Mouse (Mus musculus) stomach, embryonic 15.5 days (tissue): ENCODE data around the gene Gm10197. TPM values are rescaled to one million over a fixed set of nuclear protein-coding genes. Genes with fewer than 3 reads are reported as not detected.

Experiments used
- ATAC-seq: fragments of 200-750 bp; cut with Nextera tagmentation; 2 replicates; pipeline ENCODE4 v1.8.0; 2017; ENCODE audit warnings: low read depth, moderate number of reproducible peaks, moderate TSS enrichment; ENCODE audit not compliant: insufficient read depth, low FRiP score
- H3K27ac ChIP-seq: fragments of 300-500 bp; sonication (generic); 2 replicates; pipeline ENCODE4 v1.5.1; 2015; ENCODE audit warnings: mild to moderate bottlenecking, inconsistent platforms
- H3K27me3 ChIP-seq: fragments of 300-500 bp; sonication (generic); replicated peaks from 2 replicates; pipeline ENCODE4 v1.6.1; 2015; ENCODE audit warnings: inconsistent platforms
- H3K36me3 ChIP-seq: fragments of 300-500 bp; sonication (generic); 2 replicates; pipeline ENCODE4 v1.6.1; 2015; ENCODE audit warnings: inconsistent platforms
- H3K4me1 ChIP-seq: fragments of 300-500 bp; sonication (generic); 2 replicates; pipeline ENCODE4 v1.6.1; 2015; ENCODE audit warnings: inconsistent platforms
- H3K4me2 ChIP-seq: fragments of 300-500 bp; sonication (generic); 2 replicates; pipeline ENCODE4 v1.6.1; 2015; ENCODE audit warnings: mild to moderate bottlenecking, inconsistent platforms
- H3K4me3 ChIP-seq: fragments of 300-500 bp; sonication (generic); replicated peaks from 2 replicates; pipeline ENCODE4 v1.5.1; 2015; ENCODE audit warnings: inconsistent platforms
- H3K9ac ChIP-seq: fragments of 300-500 bp; sonication (generic); 2 replicates; pipeline ENCODE4 v1.6.1; 2015; ENCODE audit warnings: inconsistent platforms
- H3K9me3 ChIP-seq: fragments of 300-500 bp; sonication (generic); 2 replicates; pipeline ENCODE4 v1.6.1; 2016; ENCODE audit warnings: inconsistent platforms
- WGBS: fragments of 180-500 bp; shearing (Covaris S2); methylation state at CpG from one replicate; pipeline ENCODE4 v1.1.7; 2015; 5-methylcytosine and 5-hydroxymethylcytosine counted together
- polyA plus RNA-seq: library from polyadenylated mRNA; unstranded; fragments of >200 nt; fragmentation: Nextera tagmentation; extraction: Ambion mirVana; gene quantifications from 2 replicates; pipeline ENCODE4 v1.2.1, GENCODE M21; 2015

The Gm10197 gene
- polyA plus RNA-seq, result 2.5 TPM in 1 of 2 replicates, not detected in the other

GRCm38 (mm10) chr19:53371666-53372065, at the start of gene Gm10197:
TSS of gene Gm10197 (minus strand) at chr19:53371766.
- no peak within 1 kb of the TSS for H3K4me2 ChIP-seq
- 82% methylated on average over 13 of the region's 13 CpGs for WGBS
- H3K27ac ChIP-seq, result no peak within 1 kb of the TSS
- no peak for ATAC-seq
- H3K4me3 ChIP-seq, result no peak within 1 kb of the TSS
- no peak within 1 kb of the TSS for H3K9ac ChIP-seq
- no peaks in the 10 kb centered on the region for H3K27me3 ChIP-seq
- peaks cover 15% of the 10 kb centered on the region for H3K36me3 ChIP-seq
- peaks cover 5% of the 10 kb centered on the region; the same call in 1 of the 2 replicates for H3K4me1 ChIP-seq
- H3K9me3 ChIP-seq, result no peaks in the 10 kb centered on the region

GRCm38 (mm10) chr19:53420924-53421582, 49.5 kb upstream of the Gm10197 start:
- Histone ChIP-seq H3K27me3 (no peaks in the 10 kb centered on the region), H3K9ac (peak overlapping the region; percentile 29; the same call in 1 of the 2 replicates), H3K9me3 (no peaks in the 10 kb centered on the region), H3K36me3 (no peaks in the 10 kb centered on the region), H3K27ac (peak overlapping the region; percentile 86), H3K4me1 (peaks cover 12% of the 10 kb centered on the region; the same call in 1 of the 2 replicates), H3K4me2 (peak overlapping the region; percentile 90), H3K4me3 (peak overlapping the region; percentile 42)
- under 1% methylated on average over 19 of the region's 19 CpGs for WGBS
- ATAC-seq, result peak; percentile 92

GRCm38 (mm10) chr19:53419834-53420233, 48.3 kb upstream of the Gm10197 start:
- no peaks in the 10 kb centered on the region for H3K27me3 ChIP-seq
- H3K4me2 ChIP-seq, result no peak overlapping the region
- no peak overlapping the region for H3K9ac ChIP-seq
- no peak for ATAC-seq
- no peak overlapping the region for H3K27ac ChIP-seq
- no peaks in the 10 kb centered on the region for H3K36me3 ChIP-seq
- no peaks in the 10 kb centered on the region for H3K9me3 ChIP-seq
- no peak overlapping the region for H3K4me3 ChIP-seq
- 45% methylated on average over 5 of the region's 5 CpGs for WGBS
- H3K4me1 ChIP-seq, result peaks cover 12% of the 10 kb centered on the region; the same call in 1 of the 2 replicates

- Histone ChIP-seq H3K27me3 (no peaks in the 10 kb centered on the region), H3K27ac (no peak overlapping the region), H3K9ac (no peak overlapping the region), H3K4me2 (no peak overlapping the region), H3K36me3 (no peaks in the 10 kb centered on the region), H3K4me3 (no peak overlapping the region), H3K9me3 (no peaks in the 10 kb centered on the region), H3K4me1 (0 out of 2 replicates have a peak, but pooled peaks cover 7% of the 10 kb centered on the region)
- 86% methylated on average over 17 of the region's 17 CpGs for WGBS
- ATAC-seq, result no peak
Measured at GRCm38 (mm10) chr19:53415198-53415597, 43.6 kb upstream of the Gm10197 start.

- H3K9ac ChIP-seq, result no peak overlapping the region
- 66% methylated on average over 11 of the region's 11 CpGs for WGBS
- no peak overlapping the region for H3K4me2 ChIP-seq
- H3K4me3 ChIP-seq, result no peak overlapping the region
- peak; percentile 57; the same call in 1 of the 2 replicates for ATAC-seq
- no peaks in the 10 kb centered on the region for H3K9me3 ChIP-seq
- H3K36me3 ChIP-seq, result no peaks in the 10 kb centered on the region
- H3K27me3 ChIP-seq, result no peaks in the 10 kb centered on the region
- H3K27ac ChIP-seq, result no peak overlapping the region
- H3K4me1 ChIP-seq, result 0 out of 2 replicates have a peak, but pooled peaks cover 7% of the 10 kb centered on the region
Measured at GRCm38 (mm10) chr19:53414650-53415049, 43.1 kb upstream of the Gm10197 start.

- Histone ChIP-seq H3K4me3 (no peak overlapping the region), H3K27ac (no peak overlapping the region), H3K27me3 (no peaks in the 10 kb centered on the region), H3K4me1 (0 out of 2 replicates have a peak, but pooled peaks cover 7% of the 10 kb centered on the region), H3K36me3 (no peaks in the 10 kb centered on the region), H3K9ac (no peak overlapping the region), H3K9me3 (no peaks in the 10 kb centered on the region), H3K4me2 (no peak overlapping the region)
- ATAC-seq, result peak; percentile 30; the same call in 1 of the 2 replicates
- 74% methylated on average over 15 of the region's 15 CpGs for WGBS
Measured at GRCm38 (mm10) chr19:53413617-53414380, 42.2 kb upstream of the Gm10197 start.

GRCm38 (mm10) chr19:53412149-53412848, 40.7 kb upstream of the Gm10197 start:
- peak overlapping the region; percentile 35; the same call in 1 of the 2 replicates for H3K27ac ChIP-seq
- H3K4me2 ChIP-seq, result no peak overlapping the region
- no peaks in the 10 kb centered on the region for H3K36me3 ChIP-seq
- no peaks in the 10 kb centered on the region for H3K27me3 ChIP-seq
- no peak overlapping the region for H3K9ac ChIP-seq
- 16% methylated on average over 6 of the region's 6 CpGs for WGBS
- H3K9me3 ChIP-seq, result no peaks in the 10 kb centered on the region
- no peak for ATAC-seq
- no peak overlapping the region for H3K4me3 ChIP-seq
- 0 out of 2 replicates have a peak, but pooled peaks cover 7% of the 10 kb centered on the region for H3K4me1 ChIP-seq

- no peaks in the 10 kb centered on the region for H3K27me3 ChIP-seq
- H3K9me3 ChIP-seq, result no peaks in the 10 kb centered on the region
- H3K4me3 ChIP-seq, result no peak overlapping the region
- H3K27ac ChIP-seq, result no peak overlapping the region
- H3K4me1 ChIP-seq, result 0 out of 2 replicates have a peak, but pooled peaks cover 7% of the 10 kb centered on the region
- 56% methylated on average over 17 of the region's 17 CpGs for WGBS
- no peaks in the 10 kb centered on the region for H3K36me3 ChIP-seq
- no peak overlapping the region for H3K9ac ChIP-seq
- ATAC-seq, result no peak
- H3K4me2 ChIP-seq, result no peak overlapping the region
Measured at GRCm38 (mm10) chr19:53409663-53410307, 38.2 kb upstream of the Gm10197 start.

- Histone ChIP-seq H3K9me3 (no peaks in the 10 kb centered on the region), H3K27ac (no peak overlapping the region), H3K4me3 (no peak overlapping the region), H3K4me1 (0 out of 2 replicates have a peak, but pooled peaks cover 7% of the 10 kb centered on the region), H3K36me3 (no peaks in the 10 kb centered on the region), H3K27me3 (no peaks in the 10 kb centered on the region), H3K9ac (no peak overlapping the region), H3K4me2 (no peak overlapping the region)
- ATAC-seq, result no peak
- WGBS, result 65% methylated on average over 8 of the region's 8 CpGs
Measured at GRCm38 (mm10) chr19:53408398-53408797, 36.8 kb upstream of the Gm10197 start.

GRCm38 (mm10) chr19:53407350-53407749, 35.8 kb upstream of the Gm10197 start:
- no peak overlapping the region for H3K4me2 ChIP-seq
- H3K27ac ChIP-seq, result no peak overlapping the region
- no peak overlapping the region for H3K4me3 ChIP-seq
- H3K4me1 ChIP-seq, result 0 out of 2 replicates have a peak, but pooled peaks cover 6% of the 10 kb centered on the region
- H3K9me3 ChIP-seq, result no peaks in the 10 kb centered on the region
- no peak for ATAC-seq
- no peaks in the 10 kb centered on the region for H3K27me3 ChIP-seq
- no peak overlapping the region for H3K9ac ChIP-seq
- no peaks in the 10 kb centered on the region for H3K36me3 ChIP-seq
- WGBS, result 71% methylated on average over 2 of the region's 2 CpGs

GRCm38 (mm10) chr19:53405810-53406209, 34.2 kb upstream of the Gm10197 start:
- H3K4me2 ChIP-seq, result no peak overlapping the region
- no peak overlapping the region for H3K27ac ChIP-seq
- no peak overlapping the region for H3K4me3 ChIP-seq
- WGBS, result 53% methylated on average over 2 of the region's 2 CpGs
- no peak overlapping the region for H3K9ac ChIP-seq
- no peaks in the 10 kb centered on the region for H3K9me3 ChIP-seq
- H3K27me3 ChIP-seq, result no peaks in the 10 kb centered on the region
- no peak for ATAC-seq
- no peaks in the 10 kb centered on the region for H3K36me3 ChIP-seq
- H3K4me1 ChIP-seq, result no peaks in the 10 kb centered on the region
